Mouse (Mus musculus) E14TG2a.4 (cell line): ENCODE results near the gene Emilin2.

Experiments
- H3K27me3 ChIP-seq: 2 replicates; pipeline ENCODE4 v1.6.1; 2014; ENCODE audit warnings: low read length, control low read depth; ENCODE audit not compliant: insufficient read depth
- H3K36me3 ChIP-seq: 2 replicates; pipeline ENCODE4 v1.6.1; 2014; ENCODE audit warnings: low read length, control low read depth; ENCODE audit not compliant: insufficient read depth
- H3K4me1 ChIP-seq: replicated peaks from 2 replicates; pipeline ENCODE4 v1.6.1; 2014; ENCODE audit warnings: low read depth, low read length, control low read depth
- H3K4me3 ChIP-seq: replicated peaks from 2 replicates; pipeline ENCODE4 v1.5.1; 2014; ENCODE audit warnings: mild to moderate bottlenecking, low read length
- H3K9me3 ChIP-seq: 2 replicates; pipeline ENCODE4 v1.6.1; 2014; ENCODE audit warnings: low read length, control low read depth
- CTCF ChIP-seq: conservative IDR thresholded peaks from 2 replicates; pipeline ENCODE4 v1.5.1; 2014; ENCODE audit warnings: low read length
- NANOG ChIP-seq: IDR thresholded peaks from 2 replicates; pipeline ENCODE4 v1.6.1; 2014; ENCODE audit warnings: borderline replicate concordance, low read length, mixed read lengths
- POU5F1 ChIP-seq: IDR thresholded peaks from 2 replicates; pipeline ENCODE4 v1.6.1; 2014; ENCODE audit warnings: low read length, borderline replicate concordance

Gene Emilin2

GRCm38 (mm10) chr17:71306716-71307115, 5.1 kb downstream of the Emilin2 start:
- H3K9me3 ChIP-seq, result no peaks in the 10 kb centered on the region
- TF ChIP-seq NANOG (no peak), CTCF (no peak), POU5F1 (no peak)
- H3K27me3 ChIP-seq, result peaks cover 66% of the 10 kb centered on the region

GRCm38 (mm10) chr17:71306091-71306490, 5.7 kb downstream of the Emilin2 start:
- no peak overlapping the region for H3K4me3 ChIP-seq
- H3K9me3 ChIP-seq, result no peaks in the 10 kb centered on the region
- peaks cover 60% of the 10 kb centered on the region for H3K27me3 ChIP-seq
- TF ChIP-seq CTCF, result no peak
- H3K4me1 ChIP-seq, result peaks cover 10% of the 10 kb centered on the region
- no peaks in the 10 kb centered on the region for H3K36me3 ChIP-seq

More at GRCm38 (mm10) chr17:71306716-71307115, 5.1 kb downstream of the Emilin2 start:
- H3K36me3 ChIP-seq, result no peaks in the 10 kb centered on the region
- H3K4me1 ChIP-seq, result peaks cover 15% of the 10 kb centered on the region
- no peak overlapping the region for H3K4me3 ChIP-seq

- Histone ChIP-seq H3K36me3 (no peaks in the 10 kb centered on the region), H3K4me3 (no peak overlapping the region), H3K27me3 (peaks cover 34% of the 10 kb centered on the region), H3K4me1 (0 out of 2 replicates have a peak, but pooled peaks cover 2% of the 10 kb centered on the region), H3K9me3 (no peaks in the 10 kb centered on the region)
- no peak for TF ChIP-seq POU5F1
- TF ChIP-seq NANOG, result no peak
- TF ChIP-seq CTCF, result no peak
These were observed 8.3 kb downstream of the Emilin2 start for GRCm38 (mm10) chr17:71303444-71303843.

DNA sequence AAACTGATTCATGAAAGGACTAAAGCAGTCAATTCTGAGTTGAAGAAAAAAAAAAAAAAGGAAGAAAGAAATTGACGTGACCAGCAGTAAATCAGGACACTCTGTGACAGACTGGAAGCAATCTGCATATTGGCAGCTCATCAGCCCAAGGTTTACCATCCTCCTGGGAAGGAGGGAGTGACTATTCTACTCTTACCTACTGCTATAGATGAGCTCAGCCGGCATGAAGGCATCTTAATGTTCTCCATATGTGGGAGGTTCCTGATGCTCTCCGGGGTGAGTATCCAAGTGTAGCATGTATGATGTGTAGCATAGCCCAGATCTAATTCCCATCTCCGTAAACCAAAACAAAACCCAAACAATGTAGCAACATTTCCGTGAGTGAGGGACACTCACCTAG, 10.4 kb downstream of the Emilin2 start:
- Histone ChIP-seq H3K9me3 (no peaks in the 10 kb centered on the region), H3K4me3 (no peak overlapping the region), H3K4me1 (0 out of 2 replicates have a peak, but pooled peaks cover 2% of the 10 kb centered on the region), H3K36me3 (no peaks in the 10 kb centered on the region), H3K27me3 (peaks cover 22% of the 10 kb centered on the region)
- TF ChIP-seq CTCF (no peak), POU5F1 (no peak), NANOG (no peak)

DNA sequence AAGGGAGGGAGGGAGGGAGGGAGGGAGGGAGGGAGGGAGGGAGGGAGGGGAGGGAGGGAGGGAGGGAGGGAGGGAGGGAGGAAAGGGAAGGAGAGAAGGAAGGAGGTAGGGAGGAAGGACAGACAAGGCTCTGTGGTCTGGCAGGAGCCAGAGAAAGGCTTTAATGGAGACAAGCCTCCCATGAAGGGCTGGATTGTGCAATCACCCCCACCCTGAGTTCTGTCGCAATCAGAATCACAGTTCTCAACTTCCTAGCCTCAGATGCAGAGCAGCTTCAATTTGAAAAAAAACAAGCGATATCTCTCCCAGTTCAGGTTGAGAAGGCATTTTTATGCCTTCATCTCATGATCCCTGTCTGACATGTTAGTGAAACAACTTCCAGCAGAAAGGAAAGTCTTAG, 11.4 kb downstream of the Emilin2 start:
- H3K36me3 ChIP-seq, result no peaks in the 10 kb centered on the region
- no peak overlapping the region for H3K4me3 ChIP-seq
- no peaks in the 10 kb centered on the region for H3K9me3 ChIP-seq
- TF ChIP-seq POU5F1 (no peak), NANOG (no peak), CTCF (no peak)
- peaks cover 16% of the 10 kb centered on the region for H3K27me3 ChIP-seq
- 0 out of 2 replicates have a peak, but pooled peaks cover 2% of the 10 kb centered on the region for H3K4me1 ChIP-seq

GRCm38 (mm10) chr17:71299879-71300278, 11.9 kb downstream of the Emilin2 start:
- H3K36me3 ChIP-seq, result no peaks in the 10 kb centered on the region
- no peaks in the 10 kb centered on the region for H3K9me3 ChIP-seq
- TF ChIP-seq POU5F1 (no peak), NANOG (no peak), CTCF (no peak)
- no peak overlapping the region for H3K4me3 ChIP-seq
- peaks cover 13% of the 10 kb centered on the region for H3K27me3 ChIP-seq
- H3K4me1 ChIP-seq, result 0 out of 2 replicates have a peak, but pooled peaks cover 2% of the 10 kb centered on the region

DNA sequence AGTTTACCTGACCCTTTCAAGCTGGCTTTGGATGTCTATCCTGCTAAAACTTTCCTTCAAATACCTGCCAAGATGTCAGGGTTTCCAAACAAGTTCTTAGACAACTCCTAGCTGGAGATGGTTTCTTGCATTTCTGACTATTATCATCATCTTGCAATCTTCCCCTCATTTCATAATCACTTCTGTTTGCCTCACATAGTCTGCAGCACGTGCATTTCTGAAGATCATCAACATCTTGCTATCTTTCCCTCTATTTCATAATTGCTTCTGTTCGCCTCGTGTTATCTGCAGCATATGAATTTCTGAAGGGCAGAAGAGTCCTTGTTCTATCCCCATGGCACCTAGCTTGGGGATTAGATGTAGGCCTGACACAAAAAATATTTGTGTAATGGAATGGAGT, 17.2 kb downstream of the Emilin2 start:
- no peak for TF ChIP-seq POU5F1
- Histone ChIP-seq H3K4me1 (no peaks in the 10 kb centered on the region), H3K9me3 (no peaks in the 10 kb centered on the region), H3K36me3 (no peaks in the 10 kb centered on the region), H3K4me3 (no peak overlapping the region), H3K27me3 (no peaks in the 10 kb centered on the region)

DNA sequence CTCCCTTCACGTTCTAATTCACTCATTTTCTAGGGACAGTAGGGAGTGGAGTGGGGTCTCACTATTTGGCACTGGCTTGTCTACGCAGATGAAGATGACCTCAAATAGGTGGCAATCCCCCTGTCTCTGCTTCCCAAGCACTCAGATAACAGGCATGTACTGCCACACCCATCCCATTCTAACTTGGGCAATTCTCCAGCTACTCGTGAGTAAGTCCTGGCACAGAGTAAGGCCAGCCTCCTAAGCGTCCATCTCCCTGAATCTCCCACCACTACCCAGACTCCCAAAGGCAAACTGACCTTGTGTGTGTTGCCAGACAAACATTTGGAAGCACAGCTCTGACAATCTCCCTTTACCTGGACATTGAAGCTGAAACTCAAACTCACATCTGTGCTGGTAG, 18.9 kb downstream of the Emilin2 start:
- Histone ChIP-seq H3K36me3 (no peaks in the 10 kb centered on the region), H3K9me3 (no peaks in the 10 kb centered on the region), H3K4me3 (no peak overlapping the region), H3K4me1 (no peaks in the 10 kb centered on the region), H3K27me3 (no peaks in the 10 kb centered on the region)
- TF ChIP-seq POU5F1 (no peak), CTCF (no peak), NANOG (no peak)

GRCm38 (mm10) chr17:71291897-71292420, 19.8 kb downstream of the Emilin2 start:
- Histone ChIP-seq H3K4me1 (no peaks in the 10 kb centered on the region), H3K36me3 (no peaks in the 10 kb centered on the region), H3K27me3 (no peaks in the 10 kb centered on the region), H3K4me3 (no peak overlapping the region), H3K9me3 (no peaks in the 10 kb centered on the region)
- TF ChIP-seq NANOG (no peak), POU5F1 (no peak), CTCF (no peak)
